Mouse (Mus musculus) MEL (cell line): ENCODE measurements at regions not wholly inside any gene's neighbourhood (a gene's known extent, or its start where the extent isn't known, plus 50 kb on each side); places are given as distances from the start of the nearest gene placed in this dataset.

Source experiments
- DNase-seq: peaks from one replicate; pipeline ENCODE4 v3.0.0; 2011; ENCODE audit warnings: low read depth, low spot score
- H3K27ac ChIP-seq: 2 replicates; pipeline ENCODE4 v1.5.1; 2012; ENCODE audit warnings: low read depth, mild to moderate bottlenecking, control low read depth, low read length, moderate library complexity; ENCODE audit not compliant: control insufficient read depth
- H3K27me3 ChIP-seq, 2 experiments: fragments of 150-350 bp in 1 of 2; sonication (generic) in 1 of 2; 2 replicates each; pipeline ENCODE4 v1.6.1; 2012; ENCODE audit warnings: low read length in 2 of 2, mild to moderate bottlenecking in 2 of 2, improper control_type of control experiment in 1 of 2, moderate library complexity in 1 of 2; ENCODE audit not compliant: insufficient read depth in 2 of 2, control insufficient read depth in 1 of 2
- H3K36me3 ChIP-seq, 2 experiments: 2 replicates each; pipeline ENCODE4 v1.6.1; 2012 to 2014; ENCODE audit warnings: low read length in 2 of 2, improper control_type of control experiment in 1 of 2, inconsistent platforms in 1 of 2, mild to moderate bottlenecking in 1 of 2; ENCODE audit not compliant: insufficient read depth in 2 of 2, control insufficient read depth in 1 of 2
- H3K4me1 ChIP-seq, 2 experiments: fragments of 150-350 bp in 1 of 2; sonication (generic) in 1 of 2; 2 replicates each; pipeline ENCODE4 v1.6.1; 2012; ENCODE audit warnings: low read length in 2 of 2, improper control_type of control experiment in 1 of 2, mild to moderate bottlenecking in 1 of 2; ENCODE audit not compliant: insufficient read depth in 2 of 2, control insufficient read depth in 1 of 2
- H3K4me3 ChIP-seq, 2 experiments: fragments of 150-350 bp in 1 of 2; sonication (generic) in 1 of 2; 2 replicates each; pipeline ENCODE4 v1.5.1; 2012; ENCODE audit warnings: low read depth in 2 of 2, low read length in 2 of 2, mild to moderate bottlenecking in 2 of 2, moderate library complexity in 2 of 2, control low read depth in 1 of 2, improper control_type of control experiment in 1 of 2; ENCODE audit not compliant: control insufficient read depth in 1 of 2, insufficient read depth in 1 of 2
- H3K79me2 ChIP-seq: 2 replicates; pipeline ENCODE4 v1.6.1; 2012; ENCODE audit warnings: mild to moderate bottlenecking, low read length, moderate library complexity; ENCODE audit not compliant: control insufficient read depth, poor library complexity, insufficient read depth
- H3K9ac ChIP-seq: 2 replicates; pipeline ENCODE4 v1.6.1; 2012; ENCODE audit warnings: low read depth, mild to moderate bottlenecking, control low read depth, low read length, moderate library complexity; ENCODE audit not compliant: control insufficient read depth, poor library complexity, severe bottlenecking
- H3K9me3 ChIP-seq: fragments of 150-350 bp; sonication (generic); replicated peaks from 2 replicates; pipeline ENCODE4 v1.6.1; 2012; ENCODE audit warnings: mild to moderate bottlenecking, low read length, improper control_type of control experiment, moderate library complexity; ENCODE audit not compliant: insufficient read depth
- CHD2 ChIP-seq: IDR thresholded peaks from 2 replicates; pipeline ENCODE4 v1.6.1; 2011; ENCODE audit warnings: low read length, improper control_type of control experiment
- CTCF ChIP-seq, 3 experiments: IDR thresholded peaks in 2 of 3; conservative IDR thresholded peaks in 1 of 3; 2 replicates each; pipeline ENCODE4 v1.5.1; 2011 to 2012; ENCODE audit warnings: low read length in 3 of 3, low read depth in 2 of 3, mild to moderate bottlenecking in 2 of 3, improper control_type of control experiment in 1 of 3, inconsistent platforms in 1 of 3, mixed read lengths in 1 of 3, moderate library complexity in 1 of 3; ENCODE audit not compliant: control insufficient read depth in 1 of 3, insufficient read depth in 1 of 3, poor library complexity in 1 of 3, severe bottlenecking in 1 of 3
- HCFC1 ChIP-seq: IDR thresholded peaks from 2 replicates; pipeline ENCODE4 v1.6.1; 2012; ENCODE audit warnings: low read depth, mild to moderate bottlenecking, inconsistent platforms, low read length, improper control_type of control experiment, moderate library complexity
- JUND ChIP-seq: IDR thresholded peaks from 2 replicates; pipeline ENCODE4 v1.6.1; 2011; ENCODE audit warnings: low read depth, mild to moderate bottlenecking, improper control_type of control experiment, low read length
- KAT2A ChIP-seq: conservative IDR thresholded peaks from 2 replicates; pipeline ENCODE4 v1.6.1; 2012; ENCODE audit warnings: low read depth, low read length, improper control_type of control experiment, inconsistent platforms
- MAX ChIP-seq: IDR thresholded peaks from 2 replicates; pipeline ENCODE4 v1.6.1; 2011; ENCODE audit warnings: low read length, improper control_type of control experiment
- MEF2A ChIP-seq: IDR thresholded peaks from 2 replicates; pipeline ENCODE4 v1.6.1; 2014; ENCODE audit warnings: low read depth, mild to moderate bottlenecking, inconsistent platforms, low read length, improper control_type of control experiment; ENCODE audit not compliant: poor library complexity, insufficient replicate concordance, severe bottlenecking; ENCODE audit errors: extremely low read depth
- MXI1 ChIP-seq: IDR thresholded peaks from 2 replicates; pipeline ENCODE4 v1.6.1; 2011; ENCODE audit warnings: mild to moderate bottlenecking, low read depth, low read length, improper control_type of control experiment
- MYB ChIP-seq: IDR thresholded peaks from 2 replicates; pipeline ENCODE4 v1.6.1; 2011; ENCODE audit warnings: mild to moderate bottlenecking, low read depth, low read length, improper control_type of control experiment
- MYC ChIP-seq: IDR thresholded peaks from 2 replicates; pipeline ENCODE4 v1.6.1; 2011; ENCODE audit warnings: low read depth, mild to moderate bottlenecking, low read length, improper control_type of control experiment, moderate library complexity
- NELFE ChIP-seq: IDR thresholded peaks from 2 replicates; pipeline ENCODE4 v1.6.1; 2011; ENCODE audit warnings: low read depth, low read length, improper control_type of control experiment
- NRF1 ChIP-seq: IDR thresholded peaks from 2 replicates; pipeline ENCODE4 v1.6.1; 2014; ENCODE audit warnings: low read depth, mild to moderate bottlenecking, inconsistent platforms, low read length, improper control_type of control experiment, moderate library complexity; ENCODE audit not compliant: poor library complexity, insufficient read depth, severe bottlenecking
- RAD21 ChIP-seq: IDR thresholded peaks from 2 replicates; pipeline ENCODE4 v1.6.1; 2011; ENCODE audit warnings: mild to moderate bottlenecking, low read depth, low read length, improper control_type of control experiment
- RCOR1 ChIP-seq: IDR thresholded peaks from 2 replicates; pipeline ENCODE4 v1.6.1; 2012; ENCODE audit warnings: low read depth, mild to moderate bottlenecking, inconsistent platforms, low read length, improper control_type of control experiment
- SIN3A ChIP-seq: IDR thresholded peaks from 2 replicates; pipeline ENCODE4 v1.6.1; 2012; ENCODE audit warnings: low read length, improper control_type of control experiment, inconsistent platforms
- SMC3 ChIP-seq: IDR thresholded peaks from 2 replicates; pipeline ENCODE4 v1.6.1; 2011; ENCODE audit warnings: low read depth, low read length, improper control_type of control experiment
- TAL1 ChIP-seq: IDR thresholded peaks from 2 replicates; pipeline ENCODE4 v1.6.1; 2012; ENCODE audit warnings: mild to moderate bottlenecking, inconsistent platforms, low read length, moderate library complexity, mixed read lengths
- UBTF ChIP-seq: IDR thresholded peaks from 2 replicates; pipeline ENCODE4 v1.6.1; 2012; ENCODE audit warnings: low read depth, mild to moderate bottlenecking, inconsistent platforms, low read length, improper control_type of control experiment, moderate library complexity, borderline replicate concordance; ENCODE audit not compliant: insufficient read depth
- ZC3H11A ChIP-seq: IDR thresholded peaks from 2 replicates; pipeline ENCODE4 v1.6.1; 2012; ENCODE audit warnings: low read depth, mild to moderate bottlenecking, inconsistent platforms, low read length, improper control_type of control experiment
- ZMIZ1 ChIP-seq: IDR thresholded peaks from 2 replicates; pipeline ENCODE4 v1.6.1; 2012; ENCODE audit warnings: low read depth, mild to moderate bottlenecking, inconsistent platforms, low read length, improper control_type of control experiment, moderate library complexity
- ZNF384 ChIP-seq: IDR thresholded peaks from 2 replicates; pipeline ENCODE4 v1.6.1; 2012; ENCODE audit warnings: low read depth, mild to moderate bottlenecking, inconsistent platforms, low read length, improper control_type of control experiment

- no peak for TF ChIP-seq KAT2A
- TF ChIP-seq MYB: no peak
- no peak for TF ChIP-seq HCFC1
- no peak for TF ChIP-seq ZMIZ1
- TF ChIP-seq RAD21: no peak
- TF ChIP-seq ZC3H11A: no peak
- no peak for TF ChIP-seq MYC
- TF ChIP-seq JUND: no peak
- no peak for TF ChIP-seq UBTF
- TF ChIP-seq MEF2A: no peak
- no peak for TF ChIP-seq MAX
- no peak for TF ChIP-seq TAL1
- no peak for TF ChIP-seq MXI1
- TF ChIP-seq ZNF384: no peak
- no peak for TF ChIP-seq CTCF (IDR thresholded peaks at IDR 0.05 in 2 of 3, conservative IDR thresholded peaks at IDR 0.05 in 1 of 3; ENCODE audit: control insufficient read depth in 1 of 3, insufficient read depth in 1 of 3, low read depth in 2 of 3, low read length in 3 of 3, poor library complexity in 1 of 3, severe bottlenecking in 1 of 3)
- no peak for TF ChIP-seq SMC3
- TF ChIP-seq NRF1: no peak
- TF ChIP-seq RCOR1: no peak
- TF ChIP-seq SIN3A: no peak
- TF ChIP-seq NELFE: no peak
- H3K4me1 ChIP-seq: no peaks in the 10 kb centered on the region
- no peaks in the 10 kb centered on the region; a peak in 1 of 4 replicates for H3K27me3 ChIP-seq
- H3K9me3 ChIP-seq: no peaks in the 10 kb centered on the region
- no peak overlapping the region for H3K9ac ChIP-seq
- no peak overlapping the region for H3K4me3 ChIP-seq
- H3K79me2 ChIP-seq: no peaks in the 10 kb centered on the region
- no peak overlapping the region for H3K27ac ChIP-seq
- H3K36me3 ChIP-seq: no peaks in the 10 kb centered on the region
- DNase-seq: no peak
Measured at GRCm38 (mm10) chr5:37879668-37880380, 55.4 kb upstream of the Msx1 start.

GRCm38 (mm10) chr5:37876240-37876639 is 51.9 kb upstream of the Msx1 start:
- H3K79me2 ChIP-seq: no peaks in the 10 kb centered on the region
- H3K27me3 ChIP-seq: no peaks in the 10 kb centered on the region; a peak in 1 of 4 replicates
- no peak for TF ChIP-seq CHD2
- DNase-seq: no peak
- H3K9ac ChIP-seq: no peak overlapping the region
- no peak overlapping the region for H3K4me3 ChIP-seq
- H3K36me3 ChIP-seq: no peaks in the 10 kb centered on the region
- no peaks in the 10 kb centered on the region for H3K4me1 ChIP-seq
- no peak overlapping the region for H3K27ac ChIP-seq
- H3K9me3 ChIP-seq: no peaks in the 10 kb centered on the region
